Mouse (Mus musculus) lung, embryonic 16.5 days (tissue): ENCODE results near the gene Tubal3. TPM values are rescaled to one million over a fixed set of nuclear protein-coding genes. Genes with fewer than 3 reads are reported as not detected.

Experiments used
- ATAC-seq: fragments of 200-750 bp; cut with Nextera tagmentation; 2 replicates; pipeline ENCODE4 v1.8.0; 2017; ENCODE audit warnings: low read depth, mild to moderate bottlenecking, moderate library complexity
- H3K27ac ChIP-seq: fragments of 300-500 bp; sonication (generic); 2 replicates; pipeline ENCODE4 v1.5.1; 2014; ENCODE audit warnings: mild to moderate bottlenecking, control low read depth, low read length
- H3K27me3 ChIP-seq: fragments of 300-500 bp; sonication (generic); 2 replicates; pipeline ENCODE4 v1.6.1; 2014; ENCODE audit warnings: low read depth, low read length, mixed read lengths; ENCODE audit not compliant: control insufficient read depth, insufficient read depth
- H3K36me3 ChIP-seq: fragments of 300-500 bp; sonication (generic); 2 replicates; pipeline ENCODE4 v1.6.1; 2014; ENCODE audit warnings: low read length; ENCODE audit not compliant: control insufficient read depth, insufficient read depth
- H3K4me1 ChIP-seq: fragments of 300-500 bp; sonication (generic); replicated peaks from 2 replicates; pipeline ENCODE4 v1.6.1; 2014; ENCODE audit warnings: low read length, mixed read lengths; ENCODE audit not compliant: control insufficient read depth, insufficient read depth
- H3K4me2 ChIP-seq: fragments of 300-500 bp; sonication (generic); 2 replicates; pipeline ENCODE4 v1.6.1; 2014; ENCODE audit warnings: low read depth, low read length, control low read depth
- H3K4me3 ChIP-seq: fragments of 300-500 bp; sonication (generic); 2 replicates; pipeline ENCODE4 v1.5.1; 2014; ENCODE audit warnings: mild to moderate bottlenecking, low read length, control low read depth
- H3K9ac ChIP-seq: fragments of 300-500 bp; sonication (generic); 2 replicates; pipeline ENCODE4 v1.6.1; 2014; ENCODE audit warnings: low read length, control low read depth
- H3K9me3 ChIP-seq: fragments of 300-500 bp; sonication (generic); 2 replicates; pipeline ENCODE4 v1.6.1; 2016; ENCODE audit warnings: low read length; ENCODE audit not compliant: control insufficient read depth
- WGBS: fragments of 180-500 bp; shearing (Covaris S2); extraction: QIAGEN DNeasy Blood & Tissue Kit; methylation state at CpG from one replicate; pipeline ENCODE4 v1.1.7; 2014; 5-methylcytosine and 5-hydroxymethylcytosine counted together
- polyA plus RNA-seq: library from polyadenylated mRNA; unstranded; fragments of >200 nt; fragmentation: Nextera tagmentation; extraction: Ambion mirVana; gene quantifications from 2 replicates; pipeline ENCODE4 v1.2.1, GENCODE M21; 2015

The Tubal3 gene
- not detected in 2 replicates for polyA plus RNA-seq

DNA sequence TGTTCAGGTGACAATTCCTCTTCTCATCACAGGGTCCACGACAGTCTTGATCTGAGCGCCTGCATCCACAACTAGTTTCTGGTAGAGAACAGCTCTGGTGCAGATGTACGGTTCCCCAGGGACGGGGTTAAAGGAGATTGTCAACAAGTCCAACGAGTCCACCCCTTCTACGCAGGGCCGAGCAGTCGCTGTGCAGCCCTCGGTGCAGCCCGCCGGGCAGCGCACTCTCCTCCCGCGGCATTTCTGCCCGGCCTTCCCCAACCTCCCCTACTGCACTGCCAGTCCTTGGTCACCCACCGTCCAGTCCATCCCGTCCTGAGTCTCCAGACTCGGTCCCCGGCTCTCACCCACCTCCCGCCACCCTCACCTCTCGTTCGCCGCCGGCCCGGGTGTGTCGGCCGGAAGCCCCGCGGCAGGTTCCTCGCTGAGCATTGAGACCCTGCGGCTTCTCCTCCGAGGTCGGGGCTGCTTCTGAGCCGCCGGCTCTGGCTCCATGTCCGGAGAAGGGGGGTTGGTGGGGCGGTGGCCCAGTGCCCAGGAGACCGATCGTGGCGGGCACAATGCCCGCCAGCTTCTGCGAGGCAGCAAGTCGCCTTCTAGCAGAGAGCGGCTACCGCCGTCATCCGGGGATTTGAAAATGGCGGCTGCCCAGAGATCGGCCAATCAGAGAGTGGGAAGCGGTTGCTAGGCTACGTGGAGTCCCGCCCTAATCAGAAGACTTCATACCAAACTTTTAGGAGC is at the start of gene Tubal3, which contains the start of gene Net1:
Gene Tubal3 (plus strand): TSS at position 704 of the 741 bp plus-strand sequence.
Gene Net1 (minus strand): TSS at position 650 of the 741 bp plus-strand sequence.
- H3K36me3 ChIP-seq = peaks cover 3% of the 10 kb centered on the region; the same call in 1 of the 2 replicates
- peaks cover 11% of the 10 kb centered on the region; the same call in 1 of the 2 replicates for H3K4me1 ChIP-seq
- no peaks in the 10 kb centered on the region for H3K27me3 ChIP-seq
- H3K27ac ChIP-seq = peak within 1 kb of the TSS; percentile 83
- WGBS = under 1% methylated on average over 52 of the region's 52 CpGs
- no peaks in the 10 kb centered on the region; the same call in 1 of the 2 replicates for H3K9me3 ChIP-seq
- H3K4me2 ChIP-seq = peak within 1 kb of the TSS; percentile 60
- H3K9ac ChIP-seq = peak within 1 kb of the TSS; percentile 93
- peak; percentile 99 for ATAC-seq
- H3K4me3 ChIP-seq = peak within 1 kb of the TSS; percentile 96

DNA sequence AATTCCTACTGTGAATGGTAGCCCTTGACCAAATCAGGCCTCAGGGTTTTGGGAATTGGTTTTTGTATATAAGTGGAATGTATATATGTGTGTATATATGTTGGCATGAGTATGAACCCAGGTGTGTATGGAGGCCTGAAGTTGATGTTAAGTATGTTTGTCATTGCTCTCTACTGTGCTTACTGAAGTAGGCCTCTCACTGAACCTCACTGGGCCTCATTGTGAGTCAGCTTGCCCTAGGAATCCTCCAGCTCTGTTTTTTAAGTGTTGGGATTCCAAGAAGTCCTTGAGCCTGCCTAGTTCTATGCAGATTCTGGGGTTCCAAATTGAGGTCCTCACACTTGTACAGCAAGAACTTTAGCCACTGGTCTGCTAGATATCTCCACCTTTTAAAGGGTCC is 48.2 kb upstream of the Tubal3 start:
- Histone ChIP-seq H3K36me3 (no peaks in the 10 kb centered on the region), H3K9me3 (no peaks in the 10 kb centered on the region), H3K4me1 (no peaks in the 10 kb centered on the region), H3K4me3 (no peak overlapping the region), H3K4me2 (no peak overlapping the region), H3K9ac (no peak overlapping the region), H3K27ac (no peak overlapping the region), H3K27me3 (no peaks in the 10 kb centered on the region)
- ATAC-seq = peak; percentile 76

- Histone ChIP-seq H3K27ac (no peak overlapping the region), H3K9ac (no peak overlapping the region), H3K27me3 (no peaks in the 10 kb centered on the region), H3K36me3 (no peaks in the 10 kb centered on the region), H3K9me3 (no peaks in the 10 kb centered on the region), H3K4me2 (no peak overlapping the region), H3K4me3 (no peak overlapping the region), H3K4me1 (peaks cover 5% of the 10 kb centered on the region; the same call in 1 of the 2 replicates)
- WGBS = 90% methylated on average over 4 of the region's 4 CpGs
- ATAC-seq = no peak
Observed at GRCm38 (mm10) chr13:3872832-3873231, 45.2 kb upstream of the Tubal3 start.

DNA sequence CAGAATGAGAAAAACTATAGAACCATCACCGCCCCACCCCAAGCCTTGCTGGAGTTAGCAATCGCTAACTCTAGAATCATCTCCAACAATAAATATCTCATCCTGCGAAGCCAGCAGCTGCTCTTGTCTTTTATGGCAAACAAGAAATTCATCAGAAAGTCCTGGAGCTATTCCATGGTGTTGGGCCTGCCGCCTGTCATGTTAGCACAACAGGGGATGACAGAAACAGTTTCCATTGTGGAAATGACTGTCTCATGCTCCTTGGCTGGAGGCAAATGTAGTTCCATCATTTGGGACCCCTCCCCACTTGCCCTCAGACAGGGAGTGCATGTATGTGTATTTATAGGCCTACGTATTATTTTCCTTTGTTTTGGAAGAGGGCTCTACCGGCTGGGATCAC is 41.6 kb upstream of the Tubal3 start:
- Histone ChIP-seq H3K9ac (no peak overlapping the region), H3K9me3 (no peaks in the 10 kb centered on the region), H3K27me3 (no peaks in the 10 kb centered on the region), H3K4me2 (no peak overlapping the region), H3K36me3 (peaks cover 3% of the 10 kb centered on the region; the same call in 1 of the 2 replicates), H3K4me1 (peaks cover 5% of the 10 kb centered on the region; the same call in 1 of the 2 replicates), H3K27ac (peak overlapping the region; percentile 51), H3K4me3 (no peak overlapping the region)
- peak; percentile 70 for ATAC-seq
- 53% methylated on average over 6 of the region's 6 CpGs for WGBS

- Histone ChIP-seq H3K27ac (peak overlapping the region; percentile 51), H3K4me1 (peaks cover 5% of the 10 kb centered on the region; the same call in 1 of the 2 replicates), H3K4me3 (no peak overlapping the region), H3K36me3 (peaks cover 9% of the 10 kb centered on the region; the same call in 1 of the 2 replicates), H3K9me3 (no peaks in the 10 kb centered on the region), H3K27me3 (no peaks in the 10 kb centered on the region), H3K4me2 (no peak overlapping the region), H3K9ac (no peak overlapping the region)
- WGBS = 38% methylated on average over 6 of the region's 6 CpGs
- ATAC-seq = peak; percentile 30; the same call in 1 of the 2 replicates
Observed at GRCm38 (mm10) chr13:3877185-3877584, 40.9 kb upstream of the Tubal3 start.

DNA sequence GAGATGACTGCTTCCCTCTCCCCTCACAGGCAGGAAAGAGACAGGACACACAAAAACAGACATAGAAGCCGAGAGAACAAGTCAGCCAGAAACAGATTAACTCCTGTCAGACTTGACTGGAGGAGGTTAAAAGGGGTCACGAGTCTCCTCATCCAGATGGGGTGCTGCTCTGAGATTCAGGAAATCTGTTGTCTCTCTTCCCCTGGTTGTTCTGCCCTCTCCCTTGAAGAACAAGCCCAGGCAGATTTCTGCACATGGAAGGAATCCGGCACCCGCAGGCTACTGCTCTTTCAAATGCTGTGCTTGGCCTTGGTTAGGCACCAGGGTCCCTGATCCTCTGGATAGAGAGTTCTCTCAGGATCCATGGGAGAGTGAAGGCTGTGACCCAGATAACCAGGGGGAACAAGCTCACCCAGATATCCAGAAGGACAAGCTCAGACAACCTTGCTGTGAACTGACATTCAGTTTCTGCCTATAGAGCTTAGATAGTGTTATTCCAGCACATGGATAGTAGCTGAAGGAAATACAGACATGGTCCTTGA is 40.3 kb upstream of the Tubal3 start:
- Histone ChIP-seq H3K4me3 (no peak overlapping the region), H3K4me2 (no peak overlapping the region), H3K9ac (no peak overlapping the region), H3K9me3 (no peaks in the 10 kb centered on the region), H3K27ac (0 out of 2 replicates have a peak overlapping the region, but pooled peaks have one; percentile 2), H3K36me3 (peaks cover 10% of the 10 kb centered on the region; the same call in 1 of the 2 replicates), H3K4me1 (peaks cover 5% of the 10 kb centered on the region; the same call in 1 of the 2 replicates), H3K27me3 (no peaks in the 10 kb centered on the region)
- WGBS = 54% methylated on average over 4 of the region's 4 CpGs
- no peak for ATAC-seq

- no peak overlapping the region for H3K4me2 ChIP-seq
- WGBS = 94% methylated on average over 7 of the region's 7 CpGs
- peaks cover 5% of the 10 kb centered on the region; the same call in 1 of the 2 replicates for H3K4me1 ChIP-seq
- H3K36me3 ChIP-seq = peaks cover 43% of the 10 kb centered on the region
- no peaks in the 10 kb centered on the region for H3K9me3 ChIP-seq
- no peaks in the 10 kb centered on the region for H3K27me3 ChIP-seq
- no peak overlapping the region for H3K9ac ChIP-seq
- no peak overlapping the region for H3K4me3 ChIP-seq
- no peak overlapping the region for H3K27ac ChIP-seq
- no peak for ATAC-seq
Observed at GRCm38 (mm10) chr13:3886663-3887062, 31.4 kb upstream of the Tubal3 start.

- peaks cover 8% of the 10 kb centered on the region for H3K4me1 ChIP-seq
- H3K36me3 ChIP-seq = peaks cover 37% of the 10 kb centered on the region
- no peak overlapping the region for H3K4me2 ChIP-seq
- no peaks in the 10 kb centered on the region for H3K9me3 ChIP-seq
- H3K9ac ChIP-seq = no peak overlapping the region
- 80% methylated on average over 3 of the region's 3 CpGs for WGBS
- no peak overlapping the region for H3K4me3 ChIP-seq
- no peak overlapping the region for H3K27ac ChIP-seq
- no peaks in the 10 kb centered on the region for H3K27me3 ChIP-seq
- ATAC-seq = no peak
Observed at GRCm38 (mm10) chr13:3889111-3889510, 29.0 kb upstream of the Tubal3 start.

GRCm38 (mm10) chr13:3890061-3890460 is 28.0 kb upstream of the Tubal3 start:
- Histone ChIP-seq H3K9ac (no peak overlapping the region), H3K4me2 (peak overlapping the region; percentile 36), H3K27ac (no peak overlapping the region; the same call in 1 of the 2 replicates)

More at GRCm38 (mm10) chr13:3890061-3890460, 28.0 kb upstream of the Tubal3 start:
- peak overlapping the region; percentile 26 for H3K4me3 ChIP-seq
- no peak for ATAC-seq
- peaks cover 28% of the 10 kb centered on the region for H3K36me3 ChIP-seq
- peaks cover 8% of the 10 kb centered on the region for H3K4me1 ChIP-seq
- no peaks in the 10 kb centered on the region for H3K27me3 ChIP-seq
- WGBS = 44% methylated on average over 8 of the region's 8 CpGs
- no peaks in the 10 kb centered on the region for H3K9me3 ChIP-seq
